Mouse (Mus musculus): ENCODE data around the gene Gm12355. TPM values are rescaled to one million over a fixed set of nuclear protein-coding genes. Genes with fewer than 3 reads are reported as not detected.

Gm12355 gene
- total and polyA plus RNA-seq, 2 experiments from 2014 or later, result 0.15 to 0.26 TPM

- 78% methylated on average over 12 of the region's 12 CpGs for WGBS
- no peak overlapping the region for H3K9ac ChIP-seq (replicated peaks; ENCODE audit: low read depth, low read length)
- no peak overlapping the region for H3K4me2 ChIP-seq (ENCODE audit: low read depth, low read length)
- no peak for ATAC-seq (ENCODE audit: insufficient read depth, low read depth)
- peaks cover 22% of the 10 kb centered on the region for H3K36me3 ChIP-seq (replicated peaks; ENCODE audit: control insufficient read depth, insufficient read depth, low read length)
- TF ChIP-seq EP300 (IDR thresholded peaks at IDR 0.05; ENCODE audit: low read depth) (no peak), CTCF (IDR thresholded peaks at IDR 0.05; ENCODE audit: low read depth) (no peak)
- H3K9me3 ChIP-seq (replicated peaks; ENCODE audit: control insufficient read depth, low read length), result no peaks in the 10 kb centered on the region
- H3K4me3 ChIP-seq (ENCODE audit: low read depth, low read length), result no peak overlapping the region
- no peaks in the 10 kb centered on the region for H3K27me3 ChIP-seq (ENCODE audit: control insufficient read depth, insufficient read depth, low read length)
- DNase-seq (ENCODE audit: low spot score), result no peak
- H3K4me1 ChIP-seq (ENCODE audit: control insufficient read depth, insufficient read depth), result peaks cover 22% of the 10 kb centered on the region; the same call in 1 of the 2 replicates
- no peak overlapping the region for H3K27ac ChIP-seq (ENCODE audit: low read depth)
These were observed 42.8 kb downstream of the Gm12355 start for GRCm38 (mm10) chr11:98582551-98583264.

- Histone ChIP-seq H3K9me3 (replicated peaks; ENCODE audit: control insufficient read depth, low read length) (no peaks in the 10 kb centered on the region), H3K27ac (ENCODE audit: low read depth) (no peak overlapping the region), H3K27me3 (ENCODE audit: control insufficient read depth, insufficient read depth, low read length) (no peaks in the 10 kb centered on the region), H3K4me3 (ENCODE audit: low read depth, low read length) (no peak overlapping the region), H3K36me3 (replicated peaks; ENCODE audit: control insufficient read depth, insufficient read depth, low read length) (peaks cover 22% of the 10 kb centered on the region), H3K4me2 (ENCODE audit: low read depth, low read length) (no peak overlapping the region), H3K4me1 (ENCODE audit: control insufficient read depth, insufficient read depth) (peaks cover 19% of the 10 kb centered on the region; the same call in 1 of the 2 replicates), H3K9ac (replicated peaks; ENCODE audit: low read depth, low read length) (no peak overlapping the region)
- WGBS, result 77% methylated on average over 8 of the region's 8 CpGs
- TF ChIP-seq CTCF (IDR thresholded peaks at IDR 0.05; ENCODE audit: low read depth) (no peak), EP300 (IDR thresholded peaks at IDR 0.05; ENCODE audit: low read depth) (no peak)
- DNase-seq (ENCODE audit: low spot score), result no peak
- ATAC-seq (ENCODE audit: insufficient read depth, low read depth), result no peak
These were observed 43.5 kb downstream of the Gm12355 start for GRCm38 (mm10) chr11:98582030-98582388.

GRCm38 (mm10) chr11:98581286-98582029 lies 44.0 kb downstream of the Gm12355 start:
- no peaks in the 10 kb centered on the region for H3K27me3 ChIP-seq (ENCODE audit: control insufficient read depth, insufficient read depth, low read length)
- TF ChIP-seq EP300 (IDR thresholded peaks at IDR 0.05; ENCODE audit: low read depth) (no peak), CTCF (IDR thresholded peaks at IDR 0.05; ENCODE audit: low read depth) (no peak)
- 63% methylated on average over 17 of the region's 17 CpGs for WGBS
- H3K27ac ChIP-seq (ENCODE audit: low read depth), result no peak overlapping the region
- H3K4me2 ChIP-seq (ENCODE audit: low read depth, low read length), result no peak overlapping the region
- H3K4me3 ChIP-seq (ENCODE audit: low read depth, low read length), result no peak overlapping the region
- H3K9me3 ChIP-seq (replicated peaks; ENCODE audit: control insufficient read depth, low read length), result no peaks in the 10 kb centered on the region
- no peak for ATAC-seq (ENCODE audit: insufficient read depth, low read depth)
- no peak for DNase-seq (ENCODE audit: low spot score)
- H3K9ac ChIP-seq (replicated peaks; ENCODE audit: low read depth, low read length), result no peak overlapping the region
- peaks cover 19% of the 10 kb centered on the region; the same call in 1 of the 2 replicates for H3K4me1 ChIP-seq (ENCODE audit: control insufficient read depth, insufficient read depth)
- H3K36me3 ChIP-seq (replicated peaks; ENCODE audit: control insufficient read depth, insufficient read depth, low read length), result peaks cover 22% of the 10 kb centered on the region

- H3K27me3 ChIP-seq (ENCODE audit: control insufficient read depth, insufficient read depth, low read length), result no peaks in the 10 kb centered on the region
- H3K9me3 ChIP-seq (replicated peaks; ENCODE audit: control insufficient read depth, low read length), result no peaks in the 10 kb centered on the region
- no peak overlapping the region for H3K4me3 ChIP-seq (ENCODE audit: low read depth, low read length)
- ATAC-seq (ENCODE audit: insufficient read depth, low read depth) (peak; percentile 36), DNase-seq (ENCODE audit: low spot score) (no peak)
- peaks cover 12% of the 10 kb centered on the region; the same call in 1 of the 2 replicates for H3K4me1 ChIP-seq (ENCODE audit: control insufficient read depth, insufficient read depth)
- 40% methylated on average over 16 of the region's 16 CpGs for WGBS
- H3K4me2 ChIP-seq (ENCODE audit: low read depth, low read length), result no peak overlapping the region
- TF ChIP-seq CTCF (IDR thresholded peaks at IDR 0.05; ENCODE audit: low read depth), result no peak
- no peak for TF ChIP-seq EP300 (IDR thresholded peaks at IDR 0.05; ENCODE audit: low read depth)
- H3K36me3 ChIP-seq (replicated peaks; ENCODE audit: control insufficient read depth, insufficient read depth, low read length), result peaks cover 22% of the 10 kb centered on the region
- no peak overlapping the region for H3K9ac ChIP-seq (replicated peaks; ENCODE audit: low read depth, low read length)
- no peak overlapping the region for H3K27ac ChIP-seq (ENCODE audit: low read depth)
These were observed 45.0 kb downstream of the Gm12355 start for GRCm38 (mm10) chr11:98580301-98581121.

GRCm38 (mm10) chr11:98577776-98578175 lies 47.7 kb downstream of the Gm12355 start:
- H3K9ac ChIP-seq (replicated peaks; ENCODE audit: low read depth, low read length), result no peak overlapping the region
- H3K4me1 ChIP-seq (ENCODE audit: control insufficient read depth, insufficient read depth), result no peaks in the 10 kb centered on the region; the same call in 1 of the 2 replicates
- ATAC-seq (ENCODE audit: insufficient read depth, low read depth), result no peak
- H3K9me3 ChIP-seq (replicated peaks; ENCODE audit: control insufficient read depth, low read length), result no peaks in the 10 kb centered on the region
- H3K27me3 ChIP-seq (ENCODE audit: control insufficient read depth, insufficient read depth, low read length), result no peaks in the 10 kb centered on the region
- 80% methylated on average over 5 of the region's 5 CpGs for WGBS
- H3K27ac ChIP-seq (ENCODE audit: low read depth), result no peak overlapping the region
- H3K4me2 ChIP-seq (ENCODE audit: low read depth, low read length), result no peak overlapping the region
- no peak overlapping the region for H3K4me3 ChIP-seq (ENCODE audit: low read depth, low read length)
- TF ChIP-seq CTCF (IDR thresholded peaks at IDR 0.05; ENCODE audit: low read depth) (no peak), EP300 (IDR thresholded peaks at IDR 0.05; ENCODE audit: low read depth) (no peak)
- peaks cover 16% of the 10 kb centered on the region for H3K36me3 ChIP-seq (replicated peaks; ENCODE audit: control insufficient read depth, insufficient read depth, low read length)
- no peak for DNase-seq (ENCODE audit: low spot score)

Other genes starting within 250 kb of the Gm12355 start
- gene Tcap, start 241.8 kb downstream of the Gm12355 start, total RNA-seq (2014; rRNA removed; ENCODE audit: low replicate concordance), result 293 and 299 TPM in 2 replicates
- gene Tcap, start 241.8 kb downstream of the Gm12355 start, polyA plus RNA-seq (2015; fragmentation: Nextera tagmentation; extraction: Ambion mirVana), result 455 and 518 TPM in 2 replicates
- gene Pnmt, start 239.2 kb downstream of the Gm12355 start, total RNA-seq (2014; rRNA removed; ENCODE audit: low replicate concordance), result 4.2 TPM in 1 of 2 replicates, not detected in the other
- 0.26 TPM in 1 of 2 replicates, not detected in the other for gene Pnmt, start 239.2 kb downstream of the Gm12355 start, polyA plus RNA-seq (2015; fragmentation: Nextera tagmentation; extraction: Ambion mirVana)
- gene Pgap3, start 225.2 kb downstream of the Gm12355 start, total RNA-seq (2014; rRNA removed; ENCODE audit: low replicate concordance), result 35.7 and 46.0 TPM in 2 replicates
- gene Pgap3, start 225.2 kb downstream of the Gm12355 start, polyA plus RNA-seq (2015; fragmentation: Nextera tagmentation; extraction: Ambion mirVana), result 15.9 and 18.2 TPM in 2 replicates
- 23.2 and 31.4 TPM in 2 replicates for gene Erbb2, start 213.2 kb downstream of the Gm12355 start, total RNA-seq (2014; rRNA removed; ENCODE audit: low replicate concordance)
- 15.5 and 16.8 TPM in 2 replicates for gene Erbb2, start 213.2 kb downstream of the Gm12355 start, polyA plus RNA-seq (2015; fragmentation: Nextera tagmentation; extraction: Ambion mirVana)
- 20.6 and 26.5 TPM in 2 replicates for gene Mien1, start 186.7 kb downstream of the Gm12355 start, total RNA-seq (2014; rRNA removed; ENCODE audit: low replicate concordance)
- gene Mien1, start 186.7 kb downstream of the Gm12355 start, polyA plus RNA-seq (2015; fragmentation: Nextera tagmentation; extraction: Ambion mirVana), result 104 and 113 TPM in 2 replicates
- gene Grb7, start 179.3 kb downstream of the Gm12355 start, total RNA-seq (2014; rRNA removed; ENCODE audit: low replicate concordance), result 0.92 and 0.93 TPM in 2 replicates
- 0.15 and 0.23 TPM in 2 replicates for gene Grb7, start 179.3 kb downstream of the Gm12355 start, polyA plus RNA-seq (2015; fragmentation: Nextera tagmentation; extraction: Ambion mirVana)
- gene Ikzf3, start 79.6 kb downstream of the Gm12355 start, total RNA-seq (2014; rRNA removed; ENCODE audit: low replicate concordance), result 8.3 TPM in 1 of 2 replicates, not detected in the other
- gene Ikzf3, start 79.6 kb downstream of the Gm12355 start, polyA plus RNA-seq (2015; fragmentation: Nextera tagmentation; extraction: Ambion mirVana), result 0.15 TPM in 1 of 2 replicates, not detected in the other
- gene Zpbp2, start 74.6 kb downstream of the Gm12355 start, total RNA-seq (2014; rRNA removed; ENCODE audit: low replicate concordance), result not detected in 2 replicates
- 0.14 and 0.23 TPM in 2 replicates for gene Zpbp2, start 74.6 kb downstream of the Gm12355 start, polyA plus RNA-seq (2015; fragmentation: Nextera tagmentation; extraction: Ambion mirVana)
- gene Ormdl3, start 38.3 kb downstream of the Gm12355 start, total RNA-seq (2014; rRNA removed; ENCODE audit: low replicate concordance), result 36.1 and 44.8 TPM in 2 replicates
- 49.4 and 50.2 TPM in 2 replicates for gene Ormdl3, start 38.3 kb downstream of the Gm12355 start, polyA plus RNA-seq (2015; fragmentation: Nextera tagmentation; extraction: Ambion mirVana)
- gene Lrrc3c, start 27.4 kb downstream of the Gm12355 start, total RNA-seq (2014; rRNA removed; ENCODE audit: low replicate concordance), result not detected in 2 replicates
- not detected in 2 replicates for gene Lrrc3c, start 27.4 kb downstream of the Gm12355 start, polyA plus RNA-seq (2015; fragmentation: Nextera tagmentation; extraction: Ambion mirVana)
- gene Gsdma3, start 699 bp upstream of the Gm12355 start, total RNA-seq (2014; rRNA removed; ENCODE audit: low replicate concordance), result not detected in 2 replicates
- gene Gsdma3, start 699 bp upstream of the Gm12355 start, polyA plus RNA-seq (2015; fragmentation: Nextera tagmentation; extraction: Ambion mirVana), result not detected in 2 replicates
- not detected in 2 replicates for gene Gsdma2, start 21.1 kb upstream of the Gm12355 start, total RNA-seq (2014; rRNA removed; ENCODE audit: low replicate concordance)
- not detected in 2 replicates for gene Gsdma2, start 21.1 kb upstream of the Gm12355 start, polyA plus RNA-seq (2015; fragmentation: Nextera tagmentation; extraction: Ambion mirVana)
- gene Gsdma, start 38.7 kb upstream of the Gm12355 start, total RNA-seq (2014; rRNA removed; ENCODE audit: low replicate concordance), result not detected in 2 replicates
- not detected in 2 replicates for gene Gsdma, start 38.7 kb upstream of the Gm12355 start, polyA plus RNA-seq (2015; fragmentation: Nextera tagmentation; extraction: Ambion mirVana)
- 96.4 and 130 TPM in 2 replicates for gene Psmd3, start 56.9 kb upstream of the Gm12355 start, total RNA-seq (2014; rRNA removed; ENCODE audit: low replicate concordance)
- 134 and 147 TPM in 2 replicates for gene Psmd3, start 56.9 kb upstream of the Gm12355 start, polyA plus RNA-seq (2015; fragmentation: Nextera tagmentation; extraction: Ambion mirVana)
- gene Csf3, start 75.6 kb upstream of the Gm12355 start, total RNA-seq (2014; rRNA removed; ENCODE audit: low replicate concordance), result 0.23 TPM in 1 of 2 replicates, not detected in the other
- not detected in 2 replicates for gene Csf3, start 75.6 kb upstream of the Gm12355 start, polyA plus RNA-seq (2015; fragmentation: Nextera tagmentation; extraction: Ambion mirVana)
- 39.9 and 48.0 TPM in 2 replicates for gene Med24, start 103.8 kb upstream of the Gm12355 start, total RNA-seq (2014; rRNA removed; ENCODE audit: low replicate concordance)
- 21.9 and 23.3 TPM in 2 replicates for gene Med24, start 103.8 kb upstream of the Gm12355 start, polyA plus RNA-seq (2015; fragmentation: Nextera tagmentation; extraction: Ambion mirVana)
- gene Thra, start 115.0 kb upstream of the Gm12355 start, total RNA-seq (2014; rRNA removed; ENCODE audit: low replicate concordance), result 188 and 234 TPM in 2 replicates
- 40.8 and 44.0 TPM in 2 replicates for gene Thra, start 115.0 kb upstream of the Gm12355 start, polyA plus RNA-seq (2015; fragmentation: Nextera tagmentation; extraction: Ambion mirVana)
- gene Nr1d1, start 149.7 kb upstream of the Gm12355 start, total RNA-seq (2014; rRNA removed; ENCODE audit: low replicate concordance), result 21.0 and 24.3 TPM in 2 replicates
- 10.2 and 10.7 TPM in 2 replicates for gene Nr1d1, start 149.7 kb upstream of the Gm12355 start, polyA plus RNA-seq (2015; fragmentation: Nextera tagmentation; extraction: Ambion mirVana)
- 47.4 and 54.6 TPM in 2 replicates for gene Msl1, start 169.9 kb upstream of the Gm12355 start, total RNA-seq (2014; rRNA removed; ENCODE audit: low replicate concordance)
- 11.3 and 12.6 TPM in 2 replicates for gene Msl1, start 169.9 kb upstream of the Gm12355 start, polyA plus RNA-seq (2015; fragmentation: Nextera tagmentation; extraction: Ambion mirVana)
- gene Casc3, start 179.2 kb upstream of the Gm12355 start, total RNA-seq (2014; rRNA removed; ENCODE audit: low replicate concordance), result 6.8 and 9.7 TPM in 2 replicates
- 11.6 and 11.9 TPM in 2 replicates for gene Casc3, start 179.2 kb upstream of the Gm12355 start, polyA plus RNA-seq (2015; fragmentation: Nextera tagmentation; extraction: Ambion mirVana)
- gene Rapgefl1, start 211.1 kb upstream of the Gm12355 start, total RNA-seq (2014; rRNA removed; ENCODE audit: low replicate concordance), result 0.77 and 0.80 TPM in 2 replicates
- 0.41 and 0.55 TPM in 2 replicates for gene Rapgefl1, start 211.1 kb upstream of the Gm12355 start, polyA plus RNA-seq (2015; fragmentation: Nextera tagmentation; extraction: Ambion mirVana)
- 3.4 and 6.2 TPM in 2 replicates for gene Wipf2, start 238.0 kb upstream of the Gm12355 start, total RNA-seq (2014; rRNA removed; ENCODE audit: low replicate concordance)
- 1.5 and 1.8 TPM in 2 replicates for gene Wipf2, start 238.0 kb upstream of the Gm12355 start, polyA plus RNA-seq (2015; fragmentation: Nextera tagmentation; extraction: Ambion mirVana)

All from heart, postnatal 0 days (tissue).